Mouse (Mus musculus): ENCODE measurements around the gene Tgfa.

The Tgfa gene

GRCm38 (mm10) chr6:86296126-86296525, 101.1 kb downstream of the Tgfa start:
- DNase-seq (ENCODE audit: low spot score), result no peak

GRCm38 (mm10) chr6:86296938-86297337, 101.9 kb downstream of the Tgfa start:
- no peak for DNase-seq (ENCODE audit: low spot score)

- DNase-seq (ENCODE audit: low spot score), result no peak
These were observed 103.9 kb downstream of the Tgfa start for GRCm38 (mm10) chr6:86298961-86299360.

- no peak for DNase-seq (ENCODE audit: low spot score)
These were observed 104.4 kb downstream of the Tgfa start for GRCm38 (mm10) chr6:86299381-86299780.

GRCm38 (mm10) chr6:86305680-86306079, 110.7 kb downstream of the Tgfa start:
- DNase-seq (ENCODE audit: low spot score), result no peak

GRCm38 (mm10) chr6:86314011-86314410, 119.0 kb downstream of the Tgfa start:
- no peak for DNase-seq (ENCODE audit: low spot score)

GRCm38 (mm10) chr6:86317066-86317465, 122.0 kb downstream of the Tgfa start:
- no peak for DNase-seq (ENCODE audit: low spot score)

GRCm38 (mm10) chr6:86318855-86319254, 123.8 kb downstream of the Tgfa start:
- DNase-seq (ENCODE audit: low spot score), result no peak

- DNase-seq (ENCODE audit: low spot score), result no peak
These were observed 127.1 kb downstream of the Tgfa start for GRCm38 (mm10) chr6:86322031-86322563.

- DNase-seq (ENCODE audit: low spot score), result no peak
These were observed 128.0 kb downstream of the Tgfa start for GRCm38 (mm10) chr6:86322991-86323390.

- no peak for DNase-seq (ENCODE audit: low spot score)
These were observed 129.4 kb downstream of the Tgfa start for GRCm38 (mm10) chr6:86324400-86324799.

All from embryo, embryonic 10.5 days (tissue).